Mouse (Mus musculus) cerebellum, adult (tissue): ENCODE results near the gene Haus8.
"Not testable (repeated sequence)": the region's sequence is repeated elsewhere in the genome, so short reads cannot be mapped to it uniquely, and the experiment has no call there.

ENCODE experiments used
- ATAC-seq: cut with Nextera tagmentation; 2 replicates; pipeline ENCODE4 v1.9.2; 2017; ENCODE audit warnings: mild to moderate bottlenecking, moderate library complexity, mixed read lengths; ENCODE audit not compliant: insufficient number of reproducible peaks, low FRiP score, low TSS enrichment

The Haus8 gene

DNA sequence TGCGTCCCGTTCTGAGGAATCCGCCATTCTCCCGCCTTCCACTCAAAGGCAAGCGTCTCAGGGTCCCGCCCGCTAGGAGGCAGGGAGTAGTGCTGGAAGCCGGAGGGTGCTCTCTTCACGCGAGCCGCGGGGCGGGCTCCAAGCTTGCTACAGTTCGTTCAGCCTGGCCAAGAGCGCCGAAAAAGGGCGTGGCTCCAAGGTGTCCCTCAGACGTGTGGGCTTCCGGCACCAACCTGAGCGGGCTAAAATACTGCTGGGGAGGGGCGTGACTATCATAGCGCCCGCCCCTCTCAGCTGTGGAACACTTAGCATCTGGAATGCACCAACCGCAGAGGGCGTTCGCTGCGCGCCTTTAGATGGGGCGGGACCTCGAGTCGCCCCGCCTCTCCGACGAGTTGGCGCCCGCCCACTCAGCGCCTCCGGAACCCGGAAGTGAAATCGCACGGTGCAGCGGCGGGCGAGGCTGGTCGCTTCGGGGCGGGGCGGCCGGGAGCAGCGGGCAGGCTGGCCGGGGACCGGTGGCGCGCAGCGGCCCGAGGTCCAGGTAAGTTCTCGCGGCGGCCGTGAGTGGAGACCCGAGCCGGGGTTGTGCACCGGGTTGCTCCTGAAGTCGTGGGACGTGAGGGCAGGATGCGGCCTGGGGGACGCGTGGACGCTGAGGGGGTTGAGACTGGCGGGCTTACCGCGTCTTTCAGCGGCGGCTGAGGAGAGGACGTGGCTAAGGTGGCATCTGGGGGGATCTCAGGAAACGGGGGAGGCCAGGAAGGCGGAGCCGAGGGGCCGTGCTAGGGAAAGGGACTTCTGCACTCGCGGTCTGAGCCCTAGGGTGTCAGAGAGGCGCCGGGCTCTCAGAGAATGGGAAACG, at the start of gene Haus8, which contains the start of gene Myo9b:
Gene Haus8, minus strand, starts transcription at position 649 of the 865 bp plus-strand sequence.
Gene Myo9b, plus strand, starts transcription at position 429 of the 865 bp plus-strand sequence.
- ATAC-seq = peak; percentile 92

DNA sequence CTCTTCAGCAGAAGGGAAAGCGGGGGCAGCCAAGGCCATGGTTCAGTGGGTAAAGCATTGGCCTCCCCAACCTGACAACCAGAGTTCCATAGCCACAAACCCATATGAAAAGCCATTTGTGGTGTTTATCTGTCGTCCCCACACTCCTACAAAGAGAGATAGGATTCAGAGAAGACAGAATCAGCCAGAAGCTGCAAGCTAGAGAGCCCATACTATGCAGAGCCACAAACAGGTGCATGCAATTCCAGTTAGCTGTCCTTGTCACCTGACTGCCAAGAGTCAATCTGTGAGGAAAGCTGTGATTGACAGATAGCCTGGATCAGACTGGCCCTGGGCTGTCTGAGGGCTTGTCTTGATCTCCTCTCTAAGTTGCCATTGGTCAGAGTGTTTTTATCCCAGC, 47.0 kb upstream of the Haus8 start:
- not testable (repeated sequence) for ATAC-seq

DNA sequence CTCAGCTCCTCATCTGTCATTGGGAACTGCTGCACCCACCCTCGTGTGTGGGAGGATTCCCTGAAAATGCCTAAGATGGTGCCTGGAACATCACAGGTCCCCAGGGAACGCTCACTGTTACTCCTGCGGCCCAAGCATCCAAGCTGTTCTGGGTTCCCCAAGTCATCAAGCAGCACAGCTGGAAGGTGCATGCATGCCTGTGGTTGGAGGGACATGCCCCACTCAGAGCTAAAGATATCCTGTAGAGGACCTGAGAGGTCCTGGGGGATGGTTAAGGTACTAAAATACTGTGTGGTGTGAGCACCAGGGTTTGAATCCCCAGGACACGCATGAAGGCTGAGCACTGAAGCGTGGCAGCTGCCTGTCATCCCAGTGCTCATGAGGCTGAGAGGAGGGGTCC, 45.9 kb upstream of the Haus8 start:
- ATAC-seq = not testable (repeated sequence)

DNA sequence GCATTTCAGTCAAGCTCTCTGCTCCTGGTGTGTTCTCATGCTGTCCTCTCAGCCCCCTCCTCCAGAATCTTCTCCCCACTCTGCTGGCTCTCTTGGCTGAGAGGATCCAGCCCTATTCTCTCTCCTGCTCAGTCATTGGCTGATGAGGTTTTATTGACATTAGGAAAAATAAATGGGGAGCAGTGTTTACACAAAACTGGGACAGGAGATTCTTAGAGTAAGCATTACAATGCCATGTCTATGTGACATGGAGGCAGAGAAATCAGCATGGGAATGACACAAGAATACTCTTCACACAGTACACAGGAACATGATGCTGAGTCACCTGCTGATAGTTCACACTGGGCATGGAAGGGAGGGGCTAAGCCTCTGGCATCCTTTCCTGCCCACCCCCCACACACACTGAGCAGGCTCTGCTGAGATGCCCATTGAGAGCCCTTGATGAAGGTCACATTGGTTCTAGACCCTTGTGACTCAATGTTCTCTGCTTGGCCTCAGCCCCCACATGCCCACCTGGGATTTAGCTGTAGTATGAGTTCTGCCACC, 43.8 kb upstream of the Haus8 start:
- ATAC-seq = no peak

DNA sequence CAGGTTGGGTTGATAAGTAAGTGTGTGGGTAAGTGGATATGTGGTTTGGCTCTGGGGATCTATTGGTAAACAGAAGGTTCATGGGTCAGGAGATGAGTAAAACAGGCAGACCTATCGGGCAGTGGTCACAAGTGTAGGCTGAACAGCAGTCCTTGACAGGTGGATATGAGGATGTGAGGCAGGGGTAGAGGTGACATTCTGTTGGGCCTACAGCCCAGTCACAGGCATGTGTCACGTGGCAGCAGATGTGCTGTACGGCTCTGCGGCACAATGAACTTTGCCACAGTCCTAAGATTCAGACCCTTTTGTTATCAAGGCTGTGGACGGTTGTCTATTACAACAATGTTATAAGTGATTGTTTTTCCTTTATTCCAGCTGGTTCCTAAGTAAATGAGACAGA, 43.2 kb upstream of the Haus8 start:
- no peak for ATAC-seq

DNA sequence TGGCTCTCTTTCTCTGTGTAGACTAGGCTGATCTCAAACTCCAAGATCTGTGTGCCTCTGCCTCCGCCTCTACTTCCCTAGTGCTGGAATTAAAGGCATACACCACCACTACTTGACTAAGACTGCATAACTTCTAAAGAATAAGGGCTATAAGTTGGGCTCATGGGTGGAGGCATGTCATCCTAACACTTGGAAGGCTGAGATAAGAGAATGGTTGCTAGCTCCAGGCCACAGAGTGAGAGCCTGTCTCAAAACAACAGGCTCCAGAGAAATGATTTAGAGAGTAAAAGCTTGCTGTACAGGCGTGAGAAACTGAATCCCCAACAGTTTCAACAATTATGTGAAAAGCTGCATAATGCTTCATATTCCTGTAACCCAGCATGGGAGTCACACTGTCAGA, 41.2 kb upstream of the Haus8 start:
- ATAC-seq = no peak

DNA sequence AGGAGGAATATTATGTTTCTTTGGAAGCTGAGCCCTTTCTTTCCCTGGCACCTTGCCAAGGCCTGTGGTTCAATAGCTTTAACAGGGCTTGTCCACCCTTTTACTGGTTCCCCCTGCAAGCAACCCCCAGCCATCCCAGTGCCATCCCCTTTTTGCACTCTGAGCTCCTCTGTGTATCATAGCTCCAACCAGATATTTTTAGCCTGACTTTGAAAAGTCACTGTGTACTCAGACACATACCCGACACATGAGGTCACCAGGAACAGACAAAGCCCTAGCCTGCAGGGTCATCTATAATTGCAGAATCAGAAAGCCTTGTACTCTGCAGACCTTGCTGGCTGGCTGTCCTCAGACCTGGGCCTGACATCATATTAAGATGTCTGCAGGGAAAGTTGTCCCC, 40.0 kb upstream of the Haus8 start:
- no peak for ATAC-seq

DNA sequence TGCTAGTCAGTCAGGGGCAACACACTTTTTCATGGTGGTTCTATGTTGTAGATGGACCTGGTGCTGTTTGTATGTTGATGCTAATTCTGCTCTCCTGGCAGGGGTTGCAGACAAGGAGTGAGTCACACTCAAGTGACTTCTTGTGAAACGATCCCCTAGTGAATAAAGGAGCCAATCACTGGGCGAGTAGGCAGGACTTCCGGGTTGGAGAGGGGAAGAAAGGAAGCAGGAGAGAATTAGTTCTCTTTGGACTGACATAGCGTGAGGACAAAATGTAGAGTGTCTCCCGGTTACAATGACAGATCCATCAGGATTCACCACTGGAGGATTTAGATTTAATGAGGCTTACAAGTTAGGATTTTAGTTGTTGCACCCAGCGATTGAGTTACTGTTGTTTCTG, 37.7 kb upstream of the Haus8 start:
- ATAC-seq = no peak

DNA sequence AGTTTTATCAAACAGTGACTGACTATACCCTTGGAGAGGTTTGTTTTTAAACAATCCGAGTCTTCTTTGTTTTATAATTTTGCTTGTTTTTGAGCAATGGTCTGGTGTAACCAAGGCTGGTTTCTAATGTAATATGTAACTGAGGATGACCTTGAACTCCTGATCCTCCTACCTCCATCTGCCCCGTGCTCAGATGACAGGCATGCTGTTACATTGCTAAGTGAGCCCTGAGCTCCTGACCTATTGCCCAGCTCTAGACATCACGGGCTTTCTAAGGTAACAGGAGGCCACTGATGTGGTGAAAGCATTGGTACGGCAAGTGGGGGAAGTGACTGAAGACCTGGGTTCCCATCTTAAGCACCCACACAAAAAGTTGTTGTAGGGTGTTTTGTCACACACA, 35.2 kb upstream of the Haus8 start:
- no peak for ATAC-seq

DNA sequence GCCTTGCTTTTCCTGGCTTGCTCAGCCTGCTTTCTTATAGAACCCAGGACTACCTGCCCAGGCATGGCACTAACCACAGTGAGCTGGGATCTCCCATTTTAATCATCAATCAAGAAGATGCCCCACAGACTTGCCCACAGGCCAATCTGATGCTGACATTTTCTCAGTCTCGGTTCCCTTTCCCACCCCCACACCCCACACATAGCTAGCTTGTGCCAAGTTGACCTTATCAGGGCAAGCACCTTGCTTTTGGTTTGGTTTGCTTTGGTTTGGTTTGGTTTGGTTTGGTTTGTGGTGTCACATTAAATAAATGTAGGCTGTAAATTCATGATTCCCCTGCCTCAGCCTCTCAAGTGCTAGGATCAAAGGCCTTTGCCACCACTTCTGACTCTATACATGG, 34.6 kb upstream of the Haus8 start:
- ATAC-seq = no peak

DNA sequence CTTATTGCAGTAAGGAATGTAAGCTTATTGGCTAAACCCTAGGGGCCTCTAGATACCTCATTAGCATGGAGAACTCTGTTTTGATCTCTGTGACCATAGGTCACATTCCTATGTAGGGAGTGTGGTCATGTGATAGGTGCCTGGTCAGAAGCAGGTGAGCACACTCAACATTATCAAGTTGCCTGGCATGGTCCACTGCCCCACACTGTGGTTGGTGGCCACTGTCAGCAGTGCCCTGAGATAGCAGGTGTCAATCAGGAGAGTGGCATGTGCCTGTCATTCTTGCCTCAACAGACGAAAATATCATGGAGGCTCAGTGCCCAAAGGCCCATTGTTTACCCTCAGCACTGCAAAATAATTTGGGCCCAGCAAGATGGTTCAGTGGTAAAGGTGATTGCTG, 33.3 kb upstream of the Haus8 start:
- ATAC-seq = no peak

DNA sequence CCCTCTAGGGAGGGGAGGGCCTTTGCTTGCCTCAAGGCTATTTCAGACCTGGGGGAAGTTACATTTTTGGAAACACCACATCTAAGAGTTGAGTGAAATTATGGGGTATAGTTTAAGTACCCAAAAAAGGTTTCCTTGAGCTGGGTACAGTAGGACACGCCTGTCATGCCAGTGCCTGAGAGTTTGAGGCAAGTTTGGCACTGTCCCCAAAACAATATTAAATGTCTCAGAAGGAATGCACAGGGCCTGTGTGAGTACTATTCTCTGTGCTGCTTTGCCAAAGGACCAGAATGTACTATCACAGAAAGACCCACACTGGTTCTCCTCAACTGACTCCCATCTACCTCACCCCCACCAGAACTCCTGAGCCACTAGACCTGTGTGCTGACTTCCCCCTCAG, 30.9 kb upstream of the Haus8 start:
- ATAC-seq = no peak

DNA sequence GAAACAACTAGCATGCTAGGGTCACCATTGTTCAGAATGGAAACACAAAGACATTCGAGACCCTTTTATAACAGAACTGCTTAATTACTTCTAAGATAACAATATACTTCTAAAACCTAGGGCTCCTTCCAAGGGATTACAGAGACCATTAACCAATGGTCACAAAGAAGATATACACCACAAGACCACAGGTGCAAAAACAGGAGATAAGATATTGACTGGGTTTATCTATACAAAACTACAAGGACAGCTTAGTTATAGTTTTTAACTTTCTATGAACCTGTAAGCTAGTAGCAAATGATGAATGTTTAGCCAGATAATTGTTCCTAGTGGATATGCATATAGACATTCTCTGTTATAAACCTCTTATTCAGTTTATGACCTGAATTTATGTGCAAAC, 30.1 kb upstream of the Haus8 start:
- ATAC-seq = no peak

DNA sequence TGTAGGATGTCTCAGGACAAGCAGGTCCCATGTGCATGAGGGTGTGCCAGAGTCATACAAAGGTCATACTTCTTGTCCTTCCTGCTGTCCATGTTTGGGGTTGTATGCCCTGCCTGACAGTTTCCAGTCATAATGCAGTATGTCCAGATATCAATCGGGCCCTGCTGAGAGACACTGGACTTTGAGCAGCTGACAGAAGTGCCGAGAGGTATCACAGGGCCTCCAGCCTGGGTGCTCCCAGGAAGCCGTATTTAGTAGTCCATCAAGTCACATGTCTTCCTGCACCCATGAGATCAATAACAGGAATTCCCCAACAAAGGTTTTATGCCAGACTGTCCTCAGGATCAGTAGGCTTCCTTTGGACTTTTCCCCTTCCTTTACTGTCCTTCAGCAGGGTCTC, 27.0 kb upstream of the Haus8 start:
- ATAC-seq = no peak

DNA sequence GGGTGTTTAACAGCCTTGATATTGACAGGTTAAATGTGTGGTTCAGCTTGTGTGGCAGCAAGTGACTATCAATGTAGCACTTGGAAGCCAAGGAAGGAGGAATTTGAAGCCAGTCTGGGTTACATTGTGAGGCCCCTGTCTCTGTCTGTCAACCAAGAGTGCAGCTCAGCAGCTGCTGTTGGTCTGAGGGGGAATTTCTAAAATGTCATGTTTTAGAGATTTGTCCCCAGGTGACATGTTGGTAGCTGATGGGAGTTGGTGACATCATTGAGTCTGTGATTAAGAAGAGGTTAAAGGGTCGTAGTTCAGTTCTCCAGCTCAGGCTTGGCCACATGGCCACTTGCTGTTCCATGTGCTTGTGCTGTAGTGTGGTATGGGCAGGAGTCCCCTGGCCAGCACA, 24.7 kb upstream of the Haus8 start:
- ATAC-seq = no peak

DNA sequence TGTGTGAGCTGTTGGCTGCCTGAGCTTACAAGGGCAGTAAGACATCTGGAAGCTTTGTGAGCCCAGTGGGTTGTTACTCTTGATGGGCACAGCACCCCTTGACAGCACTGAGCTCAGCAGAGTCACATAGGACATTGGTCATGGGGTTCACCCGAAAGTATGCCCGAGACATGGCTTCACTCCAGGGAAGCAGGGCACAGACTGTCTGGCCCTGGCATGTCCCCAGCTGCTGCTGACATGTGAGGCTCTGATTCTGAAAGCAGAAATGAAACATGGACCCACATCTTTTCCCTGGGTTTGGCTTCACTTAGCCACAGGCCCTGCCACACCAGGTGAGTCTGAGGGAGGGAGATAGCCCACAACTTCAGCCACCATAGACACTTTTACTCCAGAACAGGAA, 24.1 kb upstream of the Haus8 start:
- ATAC-seq = no peak

DNA sequence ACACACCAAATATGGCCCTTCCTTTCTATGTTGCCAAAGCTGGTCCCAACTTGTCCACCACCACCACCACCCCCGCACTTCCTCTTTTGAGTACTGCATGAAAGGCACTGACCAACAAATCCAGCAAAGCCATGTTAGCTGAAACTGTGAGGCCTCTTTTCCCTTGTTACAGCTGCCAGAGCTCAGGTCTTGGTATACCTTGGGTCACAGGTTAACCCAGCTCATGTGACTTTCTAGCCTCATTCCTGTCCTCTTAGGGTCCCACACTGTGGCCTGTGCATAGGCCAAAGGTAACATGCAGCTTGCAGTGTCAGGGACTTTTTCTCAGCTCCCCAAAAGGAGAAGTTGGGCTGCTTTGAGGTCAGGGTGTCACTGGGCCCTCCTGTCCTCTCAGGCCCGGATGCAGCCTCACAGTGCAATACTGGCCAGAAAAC, 23.5 kb upstream of the Haus8 start:
- ATAC-seq = no peak

DNA sequence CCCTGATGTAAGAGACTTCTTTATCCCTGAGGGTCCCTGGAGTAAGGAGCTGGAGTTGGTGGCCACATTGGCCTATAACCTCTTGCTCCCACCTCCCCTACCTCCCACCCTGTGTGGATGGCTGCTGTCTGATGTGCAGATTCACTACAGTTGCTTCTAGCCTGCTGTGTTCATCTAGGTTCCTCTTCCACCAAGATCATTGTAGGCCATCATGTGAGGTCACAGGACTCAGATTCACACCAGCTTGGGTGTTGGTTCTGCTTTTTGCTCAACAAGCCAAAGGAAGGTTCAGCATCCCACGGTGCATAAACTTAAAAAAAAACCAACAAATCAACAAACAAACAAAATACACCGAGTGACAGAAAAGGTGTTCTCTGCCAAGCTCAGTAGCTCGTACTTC, 21.2 kb upstream of the Haus8 start:
- not testable (repeated sequence) for ATAC-seq

DNA sequence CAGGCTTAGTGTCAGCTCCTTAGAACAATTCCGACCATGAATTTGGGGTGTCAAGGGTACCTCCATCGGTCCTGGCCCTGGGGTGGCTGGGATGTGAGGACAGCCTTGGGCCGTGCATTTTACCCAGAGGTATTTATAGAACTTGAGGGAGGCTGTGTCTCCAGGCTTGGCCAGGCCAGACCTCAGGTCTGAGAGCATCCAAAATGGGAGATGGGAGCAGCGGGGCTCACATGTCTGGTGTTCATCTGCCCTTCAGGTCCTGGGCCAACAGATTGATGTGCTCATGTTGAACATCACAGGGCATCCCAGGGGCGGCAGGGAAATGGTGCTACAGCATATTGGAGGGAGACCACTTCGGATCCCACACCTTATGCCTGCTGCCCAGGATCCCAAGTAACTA, 18.6 kb upstream of the Haus8 start:
- ATAC-seq = no peak

DNA sequence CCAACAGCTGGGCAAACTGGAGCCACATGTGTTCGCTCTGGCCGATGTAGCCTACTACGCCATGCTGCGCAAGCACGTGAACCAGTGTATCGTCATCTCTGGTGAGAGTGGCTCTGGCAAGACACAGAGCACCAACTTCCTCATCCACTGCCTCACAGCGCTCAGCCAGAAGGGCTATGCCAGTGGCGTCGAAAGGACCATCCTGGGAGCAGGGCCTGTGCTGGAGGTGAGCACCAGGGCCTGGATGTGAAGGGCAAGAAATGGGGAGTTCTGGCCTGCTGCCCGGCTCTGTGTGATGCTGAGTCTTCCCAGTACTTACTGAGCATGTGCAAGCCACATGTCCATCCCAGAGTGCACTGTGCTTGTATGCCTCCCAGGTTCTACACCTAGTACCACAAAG, 18.2 kb upstream of the Haus8 start:
- ATAC-seq = no peak

DNA sequence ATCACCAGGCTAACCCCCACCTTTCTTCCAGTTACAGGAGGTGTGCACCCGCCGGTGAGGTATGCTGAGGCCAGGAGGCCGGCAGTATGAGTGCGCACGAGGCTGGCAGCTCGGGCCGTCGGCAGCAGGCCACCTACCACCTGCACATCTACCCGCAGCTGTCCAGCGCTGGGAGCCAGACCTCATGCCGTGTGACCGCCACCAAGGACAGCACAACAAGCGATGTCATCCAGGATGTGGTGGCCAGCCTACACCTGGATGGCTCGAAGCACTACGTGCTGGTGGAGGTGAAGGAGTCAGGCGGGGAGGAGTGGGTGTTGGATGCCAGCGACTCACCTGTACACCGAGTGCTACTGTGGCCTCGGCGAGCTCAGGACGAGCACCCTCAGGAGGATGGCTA, 17.5 kb upstream of the Haus8 start:
- no peak for ATAC-seq

DNA sequence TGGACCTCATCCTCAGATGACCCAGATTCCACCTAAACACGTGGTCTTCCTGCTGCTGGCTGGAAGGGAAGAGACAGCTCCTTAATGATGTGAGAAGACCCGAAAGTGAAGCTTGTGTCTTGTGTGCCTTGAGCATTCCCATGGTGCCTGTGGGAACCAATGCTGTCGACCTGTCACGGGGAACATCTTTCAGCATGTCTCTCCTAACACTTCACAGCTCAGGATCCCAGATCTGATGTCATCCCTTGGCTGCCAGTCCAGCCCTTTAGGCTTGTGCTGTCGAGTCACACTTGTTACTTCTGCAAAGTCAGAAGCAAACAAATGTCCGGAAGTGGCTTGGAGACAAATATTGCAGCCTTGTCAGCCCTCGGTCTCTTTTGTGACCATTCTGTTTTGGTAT, 16.4 kb upstream of the Haus8 start:
- ATAC-seq = no peak
